ENCODE assay signal across 8 mouse cellular contexts in genomic region chr9:69458982-69459381, GRCm38 (mm10). TPM values are rescaled to one million over a fixed set of nuclear protein-coding genes. Genes with fewer than 3 reads are reported as not detected.
DNase-seq lines count a peak whose midpoint lies in the region; ATAC-seq and TF ChIP-seq lines count a peak whose summit lies in the region.

No protein-coding gene starts in this region.

- H3K4me1 ChIP-seq in heart, postnatal 0 days (ENCODE audit: control insufficient read depth, insufficient read depth), result peaks cover 61% of the 10 kb centered on the region
- H3K4me1 ChIP-seq in limb, embryonic 12.5 days (replicated peaks), result peaks cover 61% of the 10 kb centered on the region

- no peaks in the 10 kb centered on the region for H3K9me3 ChIP-seq in heart, postnatal 0 days (replicated peaks; ENCODE audit: control insufficient read depth, low read length)
- H3K9me3 ChIP-seq in limb, embryonic 12.5 days, result no peaks in the 10 kb centered on the region

- TF ChIP-seq EP300 in heart, postnatal 0 days (IDR thresholded peaks at IDR 0.05; ENCODE audit: low read depth), result no peak

- H3K4me3 ChIP-seq in heart, postnatal 0 days (ENCODE audit: low read depth, low read length), result no peak overlapping the region
- no peak overlapping the region for H3K4me3 ChIP-seq in limb, embryonic 12.5 days (replicated peaks)

- peak; percentile 25; the same call in 1 of the 2 replicates for ATAC-seq in heart, postnatal 0 days (ENCODE audit: insufficient read depth, low read depth)
- ATAC-seq in limb, embryonic 12.5 days (ENCODE audit: insufficient number of reproducible peaks, insufficient read depth, low FRiP score, low TSS enrichment, low read depth), result peak; percentile 61; the same call in 1 of the 2 replicates

- TF ChIP-seq CTCF in heart, postnatal 0 days (IDR thresholded peaks at IDR 0.05; ENCODE audit: low read depth), result no peak

- peak overlapping the region; percentile 19; the same call in 1 of the 2 replicates for H3K4me2 ChIP-seq in heart, postnatal 0 days (ENCODE audit: low read depth, low read length)
- H3K4me2 ChIP-seq in limb, embryonic 12.5 days, result peak overlapping the region; percentile 33

- 19% methylated on average over 2 of the region's 2 CpGs for WGBS in heart, postnatal 0 days
- WGBS in limb, embryonic 12.5 days, result 14% methylated on average over 2 of the region's 2 CpGs

- H3K27ac ChIP-seq in heart, postnatal 0 days (ENCODE audit: low read depth), result peak overlapping the region; percentile 86
- peak overlapping the region; percentile 90 for H3K27ac ChIP-seq in limb, embryonic 12.5 days

- H3K36me3 ChIP-seq in heart, postnatal 0 days (replicated peaks; ENCODE audit: control insufficient read depth, insufficient read depth, low read length), result peaks cover 18% of the 10 kb centered on the region; the same call in 1 of the 2 replicates
- no peaks in the 10 kb centered on the region; the same call in 1 of the 2 replicates for H3K36me3 ChIP-seq in limb, embryonic 12.5 days

- no peak overlapping the region for H3K9ac ChIP-seq in heart, postnatal 0 days (replicated peaks; ENCODE audit: low read depth, low read length)
- H3K9ac ChIP-seq in limb, embryonic 12.5 days (replicated peaks), result 0 out of 2 replicates have a peak overlapping the region, but pooled peaks have one; percentile 8

- DNase-seq in adipocyte (ENCODE audit: low spot score), result peak; percentile 71
- DNase-seq in embryo, embryonic 11.5 days (ENCODE audit: low read depth, low spot score), result peak; percentile 50
- peak; percentile 48 for DNase-seq in heart, postnatal 0 days (ENCODE audit: low spot score)
- peak; percentile 89 for DNase-seq in testis, postnatal 14 days (ENCODE audit: low spot score)
- DNase-seq in cerebellum, adult 8-10 months, result no peak
- DNase-seq in T-cell, adult 2 months (ENCODE audit: low spot score), result no peak
- no peak for DNase-seq in frontal cortex, postnatal 14 days (ENCODE audit: low spot score in 2 of 2)

- no peaks in the 10 kb centered on the region for H3K27me3 ChIP-seq in heart, postnatal 0 days (ENCODE audit: control insufficient read depth, insufficient read depth, low read length)
- no peaks in the 10 kb centered on the region; the same call in 1 of the 2 replicates for H3K27me3 ChIP-seq in limb, embryonic 12.5 days

RNA-seq across cellular contexts. Expression of gene Anxa2, which starts 5.6 kb away (rescaled TPM):
- 367 and 369 TPM in 2 replicates for total RNA-seq in heart, postnatal 0 days (2014; rRNA removed; ENCODE audit: low replicate concordance)
- polyA plus RNA-seq in heart, postnatal 0 days (2015; fragmentation: Nextera tagmentation; extraction: Ambion mirVana), result 268 and 280 TPM in 2 replicates
- polyA plus RNA-seq in limb, embryonic 12.5 days (2016; fragmentation: Nextera tagmentation; extraction: Ambion mirVana), result 261 and 301 TPM in 2 replicates

Comparison
In these comparisons a context has a peak if more than half of its experiments do, and no peak if none do; other contexts are left out.
1. DNase-seq: peak in adipocyte (single experiment), embryo, embryonic 11.5 days (single experiment), heart, postnatal 0 days (single experiment) and testis, postnatal 14 days (single experiment); none in cerebellum, adult 8-10 months (single experiment), T-cell, adult 2 months (single experiment) and frontal cortex, postnatal 14 days (0 of 2).